Mouse (Mus musculus): ENCODE data around the gene Stoml1. TPM values are rescaled to one million over a fixed set of nuclear protein-coding genes. Genes with fewer than 3 reads are reported as not detected.

Stoml1 gene
- total and polyA plus RNA-seq, 3 experiments = 35.4 to 40.7 (median 35.4) TPM

- H3K4me3 ChIP-seq (replicated peaks in 1 of 3; ENCODE audit: low read depth in 2 of 3, low read length in 2 of 3, poor library complexity in 1 of 3) = no peak overlapping the region
- dilution Hi-C loops (cut with MboI; ENCODE audit: extremely low pct_ligation_motif_present, extremely low pct_unique_long_range_greater_than_20kb, low sequenced_read_pairs) = no loop called here
- in situ Hi-C loops (cut with MboI; ENCODE audit: low pct_ligation_motif_present, low pct_unique_long_range_greater_than_20kb, low sequenced_read_pairs) = no loop called here
- peaks cover 5% of the 10 kb centered on the region for H3K27me3 ChIP-seq (replicated peaks)
- no peak overlapping the region for H3K27ac ChIP-seq (ENCODE audit: insufficient read depth, low read depth)
- no peaks in the 10 kb centered on the region for H3K36me3 ChIP-seq (replicated peaks in 1 of 2; ENCODE audit: control insufficient read depth in 1 of 2, insufficient read depth in 1 of 2, low read length in 1 of 2)
- no peak overlapping the region for H3K4me2 ChIP-seq (ENCODE audit: insufficient read depth, low read depth, poor library complexity, severe bottlenecking)
- TF ChIP-seq MXI1 (IDR thresholded peaks at IDR 0.05; ENCODE audit: low read depth, low read length) = no peak
- TF ChIP-seq CTCF (conservative IDR thresholded peaks at IDR 0.05 in 1 of 2, IDR thresholded peaks at IDR 0.05 in 1 of 2; ENCODE audit: low read depth in 2 of 2, low read length in 2 of 2) = no peak
- no peak for TF ChIP-seq TCF12 (IDR thresholded peaks at IDR 0.05; ENCODE audit: low read depth, low read length)
- no peak for TF ChIP-seq SIN3A (IDR thresholded peaks at IDR 0.05; ENCODE audit: low read length)
- TF ChIP-seq MAZ (IDR thresholded peaks at IDR 0.05; ENCODE audit: low read depth, low read length) = no peak
- no peak for TF ChIP-seq IRF4 (IDR thresholded peaks at IDR 0.05; ENCODE audit: low read depth, low read length)
- no peak for TF ChIP-seq ZNF384 (IDR thresholded peaks at IDR 0.05; ENCODE audit: low read depth, low read length)
- TF ChIP-seq ELF1 (IDR thresholded peaks at IDR 0.05; ENCODE audit: low read depth, low read length) = no peak
- TF ChIP-seq MYC (IDR thresholded peaks at IDR 0.05; ENCODE audit: low read depth, low read length) = no peak
- no peak for TF ChIP-seq EP300 (IDR thresholded peaks at IDR 0.05; ENCODE audit: low read length)
- TF ChIP-seq JUND (conservative IDR thresholded peaks at IDR 0.05; ENCODE audit: low read depth, low read length) = no peak
- TF ChIP-seq POLR2A (IDR thresholded peaks at IDR 0.05; ENCODE audit: low read depth, low read length) = no peak
- TF ChIP-seq ZMIZ1 (IDR thresholded peaks at IDR 0.05; ENCODE audit: low read depth, low read length) = no peak
- TF ChIP-seq USF2 (conservative IDR thresholded peaks at IDR 0.05; ENCODE audit: low read depth, low read length) = no peak
- no peak for TF ChIP-seq BHLHE40 (IDR thresholded peaks at IDR 0.05; ENCODE audit: low read depth, low read length)
- TF ChIP-seq KAT2A (IDR thresholded peaks at IDR 0.05; ENCODE audit: insufficient replicate concordance, low read length) = no peak
- no peak for TF ChIP-seq JUN (IDR thresholded peaks at IDR 0.05; ENCODE audit: insufficient read depth, low read depth, low read length)
- no peak for TF ChIP-seq RAD21 (IDR thresholded peaks at IDR 0.05; ENCODE audit: low read depth, low read length)
- DNase-seq (ENCODE audit: extremely low read depth) = no peak
- H3K9ac ChIP-seq (ENCODE audit: insufficient read depth, low read depth) = no peak overlapping the region
- no peaks in the 10 kb centered on the region for H3K79me2 ChIP-seq (replicated peaks; ENCODE audit: control insufficient read depth, extremely low read depth, insufficient read depth, poor library complexity, severe bottlenecking)
- H3K9me3 ChIP-seq (replicated peaks; ENCODE audit: low read length) = no peaks in the 10 kb centered on the region
- H3K4me1 ChIP-seq (ENCODE audit: control insufficient read depth in 1 of 2, insufficient read depth in 2 of 2) = peaks cover 3 to 9% of the 10 kb centered on the region in 2 experiments; a peak in 3 of 4 replicates
Measured at GRCm38 (mm10) chr9:58289901-58290300, 36.9 kb downstream of the Stoml1 start.

- Histone ChIP-seq H3K4me1 (ENCODE audit: control insufficient read depth in 1 of 2, insufficient read depth in 2 of 2) (peaks cover 0 to 4% of the 10 kb centered on the region in 2 experiments; a peak in 1 of 4 replicates), H3K9ac (ENCODE audit: insufficient read depth, low read depth) (no peak overlapping the region), H3K9me3 (replicated peaks; ENCODE audit: low read length) (no peaks in the 10 kb centered on the region), H3K79me2 (replicated peaks; ENCODE audit: control insufficient read depth, extremely low read depth, insufficient read depth, poor library complexity, severe bottlenecking) (no peaks in the 10 kb centered on the region), H3K36me3 (replicated peaks in 1 of 2; ENCODE audit: control insufficient read depth in 1 of 2, insufficient read depth in 1 of 2, low read length in 1 of 2) (no peaks in the 10 kb centered on the region), H3K27ac (ENCODE audit: insufficient read depth, low read depth) (no peak overlapping the region), H3K4me2 (ENCODE audit: insufficient read depth, low read depth, poor library complexity, severe bottlenecking) (no peak overlapping the region), H3K27me3 (replicated peaks) (peaks cover 11% of the 10 kb centered on the region), H3K4me3 (replicated peaks in 1 of 3; ENCODE audit: low read depth in 2 of 3, low read length in 2 of 3, poor library complexity in 1 of 3) (no peak overlapping the region)
- DNase-seq (ENCODE audit: extremely low read depth) = no peak
- dilution Hi-C loops (cut with MboI; ENCODE audit: extremely low pct_ligation_motif_present, extremely low pct_unique_long_range_greater_than_20kb, low sequenced_read_pairs) (no loop called here), in situ Hi-C loops (cut with MboI; ENCODE audit: low pct_ligation_motif_present, low pct_unique_long_range_greater_than_20kb, low sequenced_read_pairs) (no loop called here)
- no peak for TF ChIP-seq MAFK (IDR thresholded peaks at IDR 0.05; ENCODE audit: insufficient replicate concordance, low read length)
- no peak for TF ChIP-seq HCFC1 (IDR thresholded peaks at IDR 0.05; ENCODE audit: low read depth, low read length)
- no peak for TF ChIP-seq ZMIZ1 (IDR thresholded peaks at IDR 0.05; ENCODE audit: low read depth, low read length)
- no peak for TF ChIP-seq JUND (conservative IDR thresholded peaks at IDR 0.05; ENCODE audit: low read depth, low read length)
- TF ChIP-seq SMC3 (IDR thresholded peaks at IDR 0.05; ENCODE audit: low read depth, low read length) = no peak
- TF ChIP-seq ELF1 (IDR thresholded peaks at IDR 0.05; ENCODE audit: low read depth, low read length) = no peak
- TF ChIP-seq MEF2A (IDR thresholded peaks at IDR 0.05; ENCODE audit: borderline replicate concordance, low read depth, low read length) = no peak
- TF ChIP-seq BHLHE40 (IDR thresholded peaks at IDR 0.05; ENCODE audit: low read depth, low read length) = no peak
- TF ChIP-seq KAT2A (IDR thresholded peaks at IDR 0.05; ENCODE audit: insufficient replicate concordance, low read length) = no peak
- no peak for TF ChIP-seq ZNF384 (IDR thresholded peaks at IDR 0.05; ENCODE audit: low read depth, low read length)
- no peak for TF ChIP-seq RCOR1 (conservative IDR thresholded peaks at IDR 0.05; ENCODE audit: low read depth, low read length)
- TF ChIP-seq USF1 (IDR thresholded peaks at IDR 0.05; ENCODE audit: low read depth, low read length) = no peak
- TF ChIP-seq USF2 (conservative IDR thresholded peaks at IDR 0.05; ENCODE audit: low read depth, low read length) = no peak
Measured at GRCm38 (mm10) chr9:58294527-58294926, 41.6 kb downstream of the Stoml1 start.
